In the genomic region with DNA sequence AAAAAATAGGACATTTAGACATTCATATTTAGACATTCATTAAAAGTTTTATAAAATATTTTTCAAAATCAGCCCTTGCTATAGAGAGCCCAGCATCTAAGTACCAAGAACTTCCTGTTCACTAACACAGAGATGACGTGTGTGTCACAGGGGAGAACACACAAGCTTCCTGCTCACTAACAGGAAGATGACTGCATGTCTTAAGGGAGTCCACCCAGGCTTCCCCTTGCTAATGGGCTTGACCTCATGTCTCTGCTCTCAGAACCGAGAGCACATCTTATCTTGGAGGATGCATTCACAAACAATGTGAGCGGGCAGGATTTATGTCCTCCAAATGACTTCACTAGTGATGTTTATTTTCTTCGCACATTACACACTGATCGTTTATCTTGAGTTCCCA, we compare ENCODE assay signal across 8 mouse cellular contexts.
DNase-seq lines count a peak whose midpoint lies in the region; ATAC-seq and TF ChIP-seq lines count a peak whose summit lies in the region.

No protein-coding gene starts in this region.

- TF ChIP-seq CTCF in lung, postnatal 0 days (IDR thresholded peaks at IDR 0.05), result no peak

- no peak overlapping the region for H3K27ac ChIP-seq in lung, postnatal 0 days (ENCODE audit: low read length)

- no peaks in the 10 kb centered on the region for H3K27me3 ChIP-seq in lung, postnatal 0 days (replicated peaks; ENCODE audit: insufficient read depth, low read length)

- no peaks in the 10 kb centered on the region for H3K9me3 ChIP-seq in lung, postnatal 0 days (ENCODE audit: low read length)

- TF ChIP-seq EP300 in lung, postnatal 0 days (IDR thresholded peaks at IDR 0.05), result peak; percentile 99

- H3K36me3 ChIP-seq in lung, postnatal 0 days (ENCODE audit: insufficient read depth, low read length), result no peaks in the 10 kb centered on the region

- 25% methylated on average over 5 of the region's 5 CpGs for WGBS in lung, postnatal 0 days

- peak; percentile 97 for ATAC-seq in lung, postnatal 0 days

- H3K4me2 ChIP-seq in lung, postnatal 0 days (replicated peaks; ENCODE audit: low read depth, low read length), result no peak overlapping the region

- peak; percentile 25 for DNase-seq in adrenal gland, adult 2 months
- no peak for DNase-seq in adrenal gland, postnatal 25 days
- peak; percentile 8 for DNase-seq in MN1 (ENCODE audit: low spot score)
- DNase-seq in heart, postnatal 4 days, result peak; percentile 33
- DNase-seq in lung, postnatal 0 days (ENCODE audit: low spot score), result peak; percentile 81
- no peak for DNase-seq in layer of hippocampus, postnatal 36 days
- no peak for DNase-seq in ovary, postnatal 10 days (ENCODE audit: low spot score)
- no peak for DNase-seq in cerebellum, adult 8-10 months

- H3K4me1 ChIP-seq in lung, postnatal 0 days (ENCODE audit: insufficient read depth, low read depth, low read length), result no peaks in the 10 kb centered on the region

- no peak overlapping the region for H3K9ac ChIP-seq in lung, postnatal 0 days (replicated peaks; ENCODE audit: low read depth)

- H3K4me3 ChIP-seq in lung, postnatal 0 days (ENCODE audit: low read depth, low read length), result no peak overlapping the region

Comparison
In these comparisons a context has a peak if more than half of its experiments do, and no peak if none do; other contexts are left out.
1. DNase-seq: peak in adrenal gland, adult 2 months (single experiment), MN1 (single experiment), heart, postnatal 4 days (single experiment) and lung, postnatal 0 days (single experiment); none in adrenal gland, postnatal 25 days (single experiment), layer of hippocampus, postnatal 36 days (0 of 2), ovary, postnatal 10 days (single experiment) and cerebellum, adult 8-10 months (single experiment).